Mouse (Mus musculus) retina, adult 2 months (tissue): Measurements from ENCODE around the gene Azin2.
A peak's percentile ranks its signal among the peaks of the same experiment; 100 is the strongest.

Experiments
- DNase-seq: peaks from one replicate; pipeline ENCODE4 v3.0.0-alpha.2; 2012; ENCODE audit warnings: low read depth, low spot score

Azin2 gene

GRCm38 (mm10) chr4:128962029-128962925, at the start of gene Azin2:
Azin2 (minus strand) TSS chr4:128962442.
- DNase-seq: peak; percentile 87

- no peak for DNase-seq
These were observed 49.4 kb upstream of the Azin2 start for GRCm38 (mm10) chr4:129011604-129012121.

DNA sequence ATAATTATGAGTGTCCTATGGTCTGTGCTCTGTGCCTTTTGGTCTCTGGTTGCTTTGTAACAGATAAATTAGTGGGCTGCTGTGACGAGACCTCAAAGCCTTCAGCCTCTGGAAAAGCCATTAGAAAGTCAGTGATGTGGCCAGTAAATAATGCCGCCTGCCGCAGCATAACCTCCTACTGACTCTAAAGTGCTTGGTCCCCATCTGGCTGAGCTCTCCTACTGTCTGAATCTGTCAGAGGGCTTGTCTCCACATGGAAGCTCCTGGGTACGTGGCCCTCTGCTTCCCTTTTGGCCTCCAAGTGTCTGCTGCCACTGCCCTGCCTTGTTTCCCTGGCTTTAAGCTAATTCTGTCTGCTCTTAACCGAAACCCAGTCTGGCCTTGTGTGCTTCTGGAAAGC, 47.3 kb upstream of the Azin2 start:
- no peak for DNase-seq

DNA sequence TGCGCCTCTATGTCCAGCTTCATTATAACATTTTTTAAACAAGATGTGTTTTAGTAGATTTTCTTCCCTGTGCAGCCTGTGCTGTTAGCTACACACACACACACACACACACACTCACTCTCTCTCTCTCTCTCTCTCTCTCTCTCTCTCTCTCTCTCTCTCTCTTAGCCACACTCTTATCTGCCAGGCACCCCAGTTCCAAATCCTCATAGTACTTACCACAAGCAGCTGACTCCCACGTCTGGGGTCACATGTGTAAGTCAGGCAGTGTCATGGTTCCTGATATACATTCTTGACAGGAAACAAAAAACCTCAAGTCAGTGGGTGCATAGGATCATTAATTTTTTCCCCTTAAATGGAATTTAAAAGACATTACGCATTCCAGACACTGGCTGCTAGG, 46.4 kb upstream of the Azin2 start:
- DNase-seq: no peak

GRCm38 (mm10) chr4:129008006-129008519, 45.8 kb upstream of the Azin2 start:
- DNase-seq: no peak

DNA sequence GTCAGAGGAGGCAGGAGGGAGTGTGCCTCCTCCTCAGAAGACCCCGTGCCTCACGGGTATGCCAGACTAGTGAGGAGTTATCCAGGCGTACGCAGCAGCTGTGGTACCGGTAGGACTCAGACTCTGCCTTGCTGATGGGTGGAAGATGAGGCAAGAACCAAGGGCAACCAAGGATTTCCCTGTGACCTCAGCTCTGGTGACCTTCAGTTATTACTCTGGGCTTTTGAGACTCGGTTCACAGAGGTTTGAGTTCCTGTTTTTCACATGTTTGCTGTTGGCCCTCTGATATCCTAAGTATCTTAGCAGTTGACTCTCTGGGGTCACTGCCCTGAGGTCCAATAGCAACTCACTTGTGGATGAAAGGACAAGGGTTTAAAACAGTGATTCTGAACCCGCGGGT, 41.5 kb upstream of the Azin2 start:
- no peak for DNase-seq

DNA sequence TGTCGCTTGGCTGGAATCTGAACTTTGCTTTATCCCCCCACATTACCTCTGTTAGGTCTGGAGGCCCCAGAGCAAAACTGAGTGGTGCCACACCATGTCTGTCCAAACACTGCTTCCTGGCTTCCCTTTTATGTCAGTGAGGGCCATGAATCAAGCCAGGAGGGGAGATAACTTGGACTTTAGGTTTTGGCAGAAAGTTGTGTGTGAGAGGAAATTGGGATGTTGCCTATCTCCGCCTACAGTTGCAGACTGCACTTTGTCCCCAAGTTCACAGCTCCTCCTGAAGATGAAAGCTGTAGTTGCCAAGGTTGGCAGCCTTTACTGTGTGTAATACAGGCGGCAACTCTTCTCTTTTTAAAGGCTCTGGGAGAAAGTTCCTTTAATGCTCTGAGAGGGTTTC, 38.5 kb upstream of the Azin2 start:
- no peak for DNase-seq

DNA sequence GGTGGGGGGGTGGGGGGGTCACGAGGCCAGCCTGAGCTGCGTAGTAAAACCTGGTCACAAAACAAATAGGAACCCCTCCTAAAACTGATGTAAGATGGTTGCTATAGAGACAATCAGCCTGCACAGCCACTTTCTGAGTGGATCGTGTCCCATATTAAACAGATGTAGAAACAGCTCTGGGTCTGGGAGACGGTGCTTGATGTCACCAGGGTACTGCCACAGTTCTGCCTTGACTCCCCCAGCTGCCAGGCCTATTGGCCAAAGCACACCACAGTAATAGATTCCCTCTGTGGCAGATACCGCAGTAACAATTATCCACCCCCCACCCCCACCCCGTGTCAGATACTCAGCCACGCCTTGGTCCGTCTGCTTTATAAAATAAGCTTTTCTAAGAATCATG, 36.2 kb upstream of the Azin2 start:
- DNase-seq: no peak

DNA sequence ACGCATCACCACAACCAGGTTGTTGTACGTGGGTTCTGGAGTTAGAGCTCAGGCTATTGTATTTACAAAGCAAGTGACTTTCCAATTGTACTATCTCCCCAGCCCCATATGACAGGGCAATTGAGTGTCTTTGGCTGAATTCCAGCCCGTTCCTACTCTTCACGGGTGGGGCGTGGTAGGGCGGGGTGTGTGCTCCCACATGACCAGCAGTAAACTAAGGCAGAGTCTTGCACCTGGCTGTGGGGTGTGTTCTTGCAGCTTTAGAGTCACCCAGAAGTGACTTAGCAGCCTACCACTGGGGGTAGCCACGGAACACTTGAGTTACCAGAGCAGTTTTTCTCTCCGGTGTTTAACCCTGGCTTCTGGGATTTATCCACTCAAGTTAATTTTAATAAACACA, 35.0 kb upstream of the Azin2 start:
- DNase-seq: no peak

DNA sequence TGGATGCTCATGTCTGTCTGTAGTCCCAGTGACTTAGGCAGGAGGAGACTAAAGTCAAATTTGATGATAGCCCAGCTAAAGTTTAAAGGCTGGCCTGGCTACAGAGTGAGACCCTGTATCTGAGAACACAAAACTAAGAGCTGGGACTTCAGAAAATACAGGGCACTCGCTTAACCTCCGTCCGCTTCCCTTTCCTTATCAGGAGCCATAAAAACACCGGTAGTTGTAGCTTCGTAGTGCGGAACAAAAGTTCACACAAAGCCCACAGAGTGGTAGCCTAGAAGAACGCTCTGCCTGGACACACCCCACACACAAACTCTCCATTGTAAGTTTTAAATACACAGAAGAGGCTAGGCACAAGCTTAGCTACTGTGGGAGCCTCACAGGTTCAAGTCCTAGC, 33.0 kb upstream of the Azin2 start:
- DNase-seq: no peak

DNA sequence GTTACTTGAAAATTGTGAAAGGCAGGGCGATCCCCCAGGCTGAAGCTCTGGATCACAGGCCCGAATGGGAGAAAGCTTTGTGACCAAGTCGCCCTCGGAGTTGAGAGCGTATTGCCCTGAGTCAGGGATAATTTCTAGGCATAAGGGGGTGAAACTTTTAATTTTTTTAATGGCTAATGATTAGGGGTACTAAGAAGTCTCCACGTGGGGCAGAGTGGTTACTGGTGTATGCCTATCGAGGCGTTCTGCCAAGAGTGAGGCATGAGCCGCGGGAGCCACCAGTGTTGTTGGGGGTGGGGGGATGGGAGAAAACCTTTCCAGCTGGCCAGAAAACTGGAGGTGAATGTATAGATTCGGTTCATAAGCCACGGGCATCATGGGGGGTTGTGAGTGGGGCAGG, 31.4 kb upstream of the Azin2 start:
- no peak for DNase-seq

DNA sequence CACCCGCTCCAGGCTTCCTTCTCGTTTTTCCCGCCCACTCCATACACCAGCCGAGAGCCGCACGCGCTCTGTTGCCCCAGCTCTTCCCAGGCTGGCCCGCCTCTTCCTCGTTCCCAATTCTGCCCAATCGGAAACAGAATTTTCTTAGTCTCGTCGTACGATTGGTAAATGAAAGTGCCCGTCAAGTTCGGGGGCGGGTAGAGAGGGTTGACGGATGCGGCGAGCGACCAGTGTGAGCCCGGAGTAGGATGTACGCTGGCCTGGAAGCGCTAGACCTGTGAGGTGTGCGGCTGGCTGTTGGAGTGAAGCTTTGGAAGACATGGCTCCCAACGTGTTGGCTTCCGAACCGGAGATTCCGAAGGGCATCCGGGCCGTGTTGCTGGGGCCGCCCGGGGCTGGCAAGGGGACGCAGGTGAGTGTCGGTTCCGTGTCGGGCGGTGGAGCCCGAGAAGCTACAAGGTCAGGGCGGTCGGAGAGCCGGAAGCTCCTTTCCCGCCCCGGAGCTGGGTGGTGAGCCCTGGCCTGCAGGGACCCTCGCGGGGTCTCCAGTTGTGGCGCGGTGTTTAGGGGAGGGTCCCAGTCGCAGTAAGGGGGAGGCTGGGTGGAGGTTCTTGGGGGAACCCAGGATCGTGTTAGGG, 30.9 kb upstream of the Azin2 start:
- peak; percentile 99 for DNase-seq

DNA sequence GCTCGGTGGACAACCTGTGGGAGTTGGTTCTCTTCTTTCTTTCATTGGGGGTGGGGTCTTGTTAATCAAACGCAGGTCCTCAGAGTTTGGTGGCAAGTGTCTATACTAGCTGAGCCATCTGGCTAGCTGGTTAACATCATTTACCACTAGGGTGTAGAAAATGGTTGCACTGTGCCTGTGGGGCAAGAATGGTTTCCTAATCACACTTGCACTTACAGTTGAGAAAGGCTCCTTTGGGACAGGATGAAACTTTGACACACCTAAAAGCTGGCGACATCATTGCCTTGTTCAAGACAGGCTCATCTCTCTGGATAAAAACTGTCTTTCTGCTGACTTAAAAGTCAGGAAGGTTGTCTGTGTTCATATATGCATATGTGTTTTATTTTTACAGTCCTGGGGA, 29.9 kb upstream of the Azin2 start:
- no peak for DNase-seq

DNA sequence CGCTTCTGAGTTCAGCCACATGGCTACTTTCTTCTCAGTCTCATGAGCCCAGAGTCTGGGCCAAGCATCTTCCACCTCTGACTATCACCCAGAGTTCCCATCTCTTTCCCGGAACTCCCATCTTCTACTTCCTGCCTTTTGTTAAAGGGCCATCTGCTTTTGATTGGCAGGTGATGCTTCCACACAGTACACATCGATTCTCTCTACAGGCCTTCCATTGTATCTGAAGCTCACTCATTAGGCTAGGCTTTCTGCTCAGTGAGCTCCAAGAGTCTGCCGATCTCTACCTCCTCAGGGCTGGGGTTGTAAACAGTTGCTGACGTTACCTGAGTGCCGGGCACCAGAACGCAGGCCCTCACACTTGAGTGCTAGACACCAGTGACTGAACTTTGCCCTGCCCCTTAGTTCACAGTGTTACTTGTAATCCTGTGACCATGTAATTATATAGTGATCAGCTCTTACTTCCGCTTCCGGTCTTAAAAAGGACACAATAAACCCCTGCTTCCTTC, 29.3 kb upstream of the Azin2 start, which contains the start of gene Ak2:
TSS of gene Ak2 (plus strand) at position 459 of the 509 bp plus-strand sequence.
- no peak for DNase-seq

- DNase-seq: no peak
These were observed 27.4 kb upstream of the Azin2 start for GRCm38 (mm10) chr4:128989678-128990077.

- no peak for DNase-seq
These were observed 26.7 kb upstream of the Azin2 start for GRCm38 (mm10) chr4:128988911-128989310.

- DNase-seq: no peak
These were observed 22.4 kb upstream of the Azin2 start for GRCm38 (mm10) chr4:128984600-128984999.

DNA sequence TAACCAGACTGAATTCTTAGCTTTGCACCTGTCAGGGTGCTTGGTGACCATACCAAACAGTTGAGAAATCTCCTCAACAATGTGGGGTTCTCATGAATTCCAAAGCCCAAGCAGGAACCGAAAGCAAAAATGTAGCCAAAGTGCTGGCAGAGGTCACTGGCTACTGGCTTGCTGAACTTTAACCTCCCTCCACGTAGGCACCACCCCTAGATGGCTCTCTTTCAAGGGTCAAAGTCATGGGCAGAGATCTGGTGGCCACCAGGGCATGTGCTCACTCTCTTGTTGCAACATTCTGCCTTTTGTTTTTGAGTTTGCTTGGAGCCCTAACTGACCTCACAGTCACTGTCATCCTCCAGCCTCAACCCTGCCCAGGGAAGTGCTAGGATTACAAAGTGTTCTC, 21.4 kb upstream of the Azin2 start:
- DNase-seq: no peak

GRCm38 (mm10) chr4:128983151-128983550, 20.9 kb upstream of the Azin2 start:
- no peak for DNase-seq

- DNase-seq: no peak
These were observed 19.6 kb upstream of the Azin2 start for GRCm38 (mm10) chr4:128981833-128982180.

- no peak for DNase-seq
These were observed 18.9 kb upstream of the Azin2 start for GRCm38 (mm10) chr4:128980890-128981832.
